Mouse (Mus musculus): ENCODE measurements around the gene Gm5415.
"Not testable (repeated sequence)": the region's sequence is repeated elsewhere in the genome, so short reads cannot be mapped to it uniquely, and the experiment has no call there.

The Gm5415 gene

DNA sequence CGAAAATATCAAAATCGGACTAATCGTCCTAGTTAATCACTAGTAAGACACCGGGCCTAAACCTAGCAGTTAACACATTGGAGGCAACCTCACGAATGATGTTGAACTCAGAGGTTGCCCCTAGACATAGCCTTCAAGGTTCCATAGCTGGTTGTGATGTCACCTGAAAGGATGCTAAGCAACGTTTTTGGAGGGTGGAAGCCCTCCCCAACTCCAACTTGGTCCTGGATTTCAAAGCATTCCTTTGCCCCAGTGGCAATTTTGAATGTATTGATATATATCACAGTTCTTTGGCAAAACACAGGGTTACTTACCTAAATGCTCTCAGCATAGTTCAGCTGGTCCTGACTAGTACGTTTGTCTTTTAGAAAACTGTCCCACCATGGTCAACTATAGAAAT lies at the start of gene Gm5415:
TSS of gene Gm5415 (minus strand) at position 101 of the 400 bp plus-strand sequence.
- DNase-seq (ENCODE audit: low spot score) = not testable (repeated sequence)

DNA sequence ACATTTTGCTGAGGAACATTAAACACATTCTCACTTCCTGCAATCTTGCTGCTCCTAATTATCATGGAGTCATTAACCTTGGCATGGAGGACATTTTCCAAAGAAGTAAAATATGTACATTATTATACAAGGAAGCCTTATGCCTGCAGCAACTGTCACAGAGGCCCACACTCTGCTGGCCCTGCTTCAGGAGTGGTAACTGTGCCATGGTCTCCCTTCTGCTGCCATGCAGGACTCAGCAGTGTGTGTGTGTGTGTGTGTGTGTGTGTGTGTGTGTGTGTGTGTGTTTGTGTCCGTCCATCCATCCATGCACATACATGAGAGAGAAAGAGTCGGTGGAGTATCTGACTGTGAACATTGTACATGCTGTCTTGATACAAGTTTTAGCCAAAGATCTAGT lies 21.8 kb upstream of the Gm5415 start:
- DNase-seq (ENCODE audit: low spot score) = no peak

DNA sequence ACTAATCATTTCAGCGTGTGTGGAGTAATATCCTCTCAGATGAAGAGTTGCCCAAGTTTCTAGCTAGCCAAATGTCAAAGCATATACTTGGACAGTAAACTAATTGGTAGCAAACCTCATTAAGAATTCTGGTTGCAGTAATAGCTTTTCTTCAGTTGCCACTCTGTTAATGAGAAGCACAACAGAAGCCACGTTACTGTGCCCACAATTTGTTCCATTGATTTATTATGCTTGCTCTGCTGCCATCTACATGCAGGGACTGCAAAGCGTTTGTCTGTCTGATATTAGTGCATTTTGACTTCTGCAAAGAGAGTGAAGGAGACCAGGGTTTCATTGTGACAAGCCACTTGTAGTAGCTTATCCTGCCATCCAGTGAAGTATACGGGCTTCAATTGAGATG lies 6.8 kb upstream of the Gm5415 start:
- DNase-seq (ENCODE audit: low spot score) = no peak

DNA sequence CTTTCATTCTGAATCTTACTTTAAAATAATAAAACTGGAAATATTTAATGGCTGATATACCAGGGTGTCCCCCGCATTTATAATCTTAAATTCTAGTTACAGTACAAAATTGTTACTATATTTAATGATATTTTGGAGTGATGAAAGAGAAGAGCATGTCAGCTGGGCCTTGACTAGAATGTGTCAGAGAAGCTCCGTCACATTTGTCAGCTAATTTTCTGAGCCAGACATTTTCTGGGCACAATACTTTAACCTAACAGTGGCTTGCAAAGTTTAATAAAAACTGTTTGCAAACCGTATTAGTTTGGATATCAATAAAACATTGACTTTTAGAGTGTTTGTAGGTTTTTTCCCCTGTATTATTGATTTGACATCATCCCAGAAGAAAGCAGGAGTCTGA lies 6.4 kb upstream of the Gm5415 start:
- DNase-seq (ENCODE audit: low spot score) = no peak

DNA sequence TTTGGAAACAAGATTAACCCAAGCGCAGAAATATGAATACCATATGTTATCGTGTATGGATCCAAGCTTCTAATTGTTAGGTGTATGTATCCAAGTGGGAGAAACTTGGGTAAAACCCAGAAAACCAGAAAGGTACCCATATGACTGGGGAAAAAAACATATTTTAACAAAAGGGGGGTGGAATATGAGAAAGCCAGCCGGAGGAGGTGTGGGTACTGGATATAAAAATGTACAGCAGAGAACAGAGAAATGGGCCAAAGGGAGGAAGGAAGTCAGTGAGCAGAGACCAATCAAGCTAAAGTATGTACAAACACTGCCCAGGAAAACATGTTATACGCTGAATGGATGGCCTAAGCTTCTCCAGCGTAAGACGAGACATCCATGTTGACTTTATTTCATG lies 43.7 kb downstream of the Gm5415 start:
- DNase-seq (ENCODE audit: low spot score) = no peak
